Mouse (Mus musculus) kidney, adult 18-20 months (tissue): Measurements from ENCODE around the gene Rpl21.
"Not testable (repeated sequence)": the region's sequence is repeated elsewhere in the genome, so short reads cannot be mapped to it uniquely, and the experiment has no call there.

Experiments
- DNase-seq: peaks from one replicate; pipeline ENCODE4 v3.0.0; 2021

The Rpl21 gene

DNA sequence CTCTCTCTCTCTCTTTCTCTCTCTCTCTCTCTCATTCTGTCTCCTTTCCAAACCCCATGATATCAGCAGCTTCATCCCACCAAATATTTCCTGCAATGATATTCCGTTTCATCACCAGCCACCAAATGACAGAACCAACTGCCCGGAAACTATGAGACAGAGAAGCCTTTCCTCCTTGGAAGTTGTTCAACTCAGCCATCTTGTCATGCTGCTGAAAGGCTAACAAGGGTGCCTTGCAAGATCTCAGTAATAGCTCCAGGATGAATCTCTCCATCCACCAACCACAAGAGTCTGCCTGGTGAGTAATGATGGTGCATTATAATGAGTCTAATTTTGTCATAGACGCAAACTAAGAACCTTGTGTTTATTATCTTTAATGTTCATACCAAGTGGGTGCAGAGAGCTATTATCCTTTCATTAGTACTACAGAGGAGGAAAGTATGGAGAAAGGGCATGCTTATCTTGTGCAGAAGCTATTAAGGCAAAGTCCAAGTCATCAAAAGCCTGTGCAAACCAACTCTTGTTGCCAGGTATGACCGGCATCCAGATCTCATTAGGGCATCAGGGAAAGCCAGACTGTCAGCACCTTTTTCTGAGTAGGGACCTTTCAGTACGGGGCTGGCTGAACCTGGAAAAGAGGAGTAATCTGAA, 40.4 kb downstream of the Rpl21 start:
- no peak for DNase-seq

DNA sequence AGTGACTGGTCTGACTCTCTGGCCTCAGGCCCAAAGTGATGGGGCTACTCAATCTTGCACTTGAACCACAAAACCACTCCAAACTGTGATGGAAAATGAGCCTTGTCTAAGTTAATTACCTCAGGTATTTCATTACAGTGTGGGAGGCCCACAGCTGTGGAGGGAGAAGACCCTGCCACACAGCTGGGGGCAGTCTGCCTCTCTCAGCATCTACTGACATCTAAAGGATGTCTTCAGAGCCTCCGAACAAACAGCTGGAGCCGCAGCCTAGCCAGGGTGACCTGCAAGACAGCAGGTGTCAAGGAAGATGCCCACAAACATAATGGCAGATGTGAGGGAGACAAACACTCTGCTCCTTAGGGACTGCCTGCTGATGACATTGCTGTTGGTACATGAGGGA, 43.3 kb downstream of the Rpl21 start:
- no peak for DNase-seq

DNA sequence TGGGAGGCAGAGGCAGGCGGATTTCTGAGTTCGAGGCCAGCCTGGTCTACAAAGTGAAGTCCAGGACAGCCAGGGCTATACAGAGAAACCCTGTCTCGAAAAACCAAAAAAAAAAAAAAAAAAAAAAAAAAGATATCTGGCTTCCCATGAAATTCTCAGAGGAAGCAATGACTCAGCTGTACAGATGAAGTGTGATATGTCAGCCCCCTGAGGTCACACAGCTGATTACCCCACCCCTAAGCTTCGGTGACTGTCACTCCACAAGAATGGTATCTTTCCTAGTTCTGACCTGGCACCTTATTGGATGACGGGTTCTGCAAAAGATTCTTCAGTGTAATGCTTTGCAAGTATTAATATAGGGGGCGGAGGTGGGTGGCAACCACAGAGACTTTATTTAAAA, 45.2 kb downstream of the Rpl21 start:
- DNase-seq = not testable (repeated sequence)

- DNase-seq = no peak
Observed at GRCm38 (mm10) chr5:146882261-146882660, 49.6 kb downstream of the Rpl21 start.

- no peak for DNase-seq
Observed at GRCm38 (mm10) chr5:146883053-146883452, 50.4 kb downstream of the Rpl21 start.

DNA sequence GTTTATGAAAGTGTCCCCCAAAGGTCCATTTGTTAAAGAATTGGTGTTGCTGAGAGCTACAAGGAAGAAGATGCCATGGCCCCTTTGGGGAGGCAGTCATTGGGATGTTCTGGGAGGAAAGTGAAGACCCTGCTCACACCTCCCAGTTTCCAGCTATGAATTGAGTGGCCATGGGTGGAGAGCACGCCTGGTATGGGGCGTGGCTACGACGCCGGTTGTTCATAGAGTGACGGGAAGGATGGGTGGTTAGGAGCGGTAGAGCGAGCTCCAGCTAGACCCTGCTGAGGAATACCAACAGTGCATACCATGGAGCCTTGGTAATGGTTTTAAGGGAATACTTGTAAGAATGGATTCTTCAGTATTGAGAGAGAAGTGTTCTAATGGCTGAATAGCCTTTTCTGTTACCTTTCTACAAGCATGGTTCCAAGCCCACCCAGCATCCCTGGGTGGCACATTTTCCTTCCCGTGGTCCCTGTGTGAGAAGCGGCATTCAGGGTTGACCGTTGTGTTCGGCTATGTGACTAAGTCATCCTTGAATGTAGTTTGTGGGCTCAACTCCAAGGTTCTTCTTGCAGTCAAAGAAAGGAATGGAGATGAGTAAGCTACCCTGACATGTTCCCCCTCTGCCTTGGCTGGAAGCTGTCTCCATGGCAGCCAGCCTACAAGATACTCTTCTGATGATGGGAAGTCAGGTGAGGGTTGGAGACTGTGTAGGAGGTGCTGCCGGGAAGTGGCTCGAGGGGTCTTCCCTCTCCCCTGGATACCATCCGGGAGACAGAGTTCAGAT, 51.0 kb downstream of the Rpl21 start:
- DNase-seq = no peak
